Mouse (Mus musculus): ENCODE results near the gene Gars.

GRCm38 (mm10) chr6:55014184-55014583, 23.6 kb upstream of the Gars start:
- no peak for TF ChIP-seq CTCF (IDR thresholded peaks at IDR 0.05; ENCODE audit: extremely low read depth, insufficient read depth, low read length)
- no peak for TF ChIP-seq POLR2A (IDR thresholded peaks at IDR 0.05; ENCODE audit: extremely low read depth, insufficient read depth, low read length)

All from cortical plate, adult 2 months (tissue).